Mouse (Mus musculus) layer of hippocampus, postnatal 36 days (tissue): ENCODE measurements at regions not wholly inside any gene's neighbourhood (a gene's known extent, or its start where the extent isn't known, plus 50 kb on each side); places are given as distances from the start of the nearest gene placed in this dataset.
"Not testable (repeated sequence)": the region's sequence is repeated elsewhere in the genome, so short reads cannot be mapped to it uniquely, and the experiment has no call there.

Experiments
- DNase-seq, 2 experiments: peaks; one replicate each; pipeline ENCODE4 v3.0.0; 2022

DNA sequence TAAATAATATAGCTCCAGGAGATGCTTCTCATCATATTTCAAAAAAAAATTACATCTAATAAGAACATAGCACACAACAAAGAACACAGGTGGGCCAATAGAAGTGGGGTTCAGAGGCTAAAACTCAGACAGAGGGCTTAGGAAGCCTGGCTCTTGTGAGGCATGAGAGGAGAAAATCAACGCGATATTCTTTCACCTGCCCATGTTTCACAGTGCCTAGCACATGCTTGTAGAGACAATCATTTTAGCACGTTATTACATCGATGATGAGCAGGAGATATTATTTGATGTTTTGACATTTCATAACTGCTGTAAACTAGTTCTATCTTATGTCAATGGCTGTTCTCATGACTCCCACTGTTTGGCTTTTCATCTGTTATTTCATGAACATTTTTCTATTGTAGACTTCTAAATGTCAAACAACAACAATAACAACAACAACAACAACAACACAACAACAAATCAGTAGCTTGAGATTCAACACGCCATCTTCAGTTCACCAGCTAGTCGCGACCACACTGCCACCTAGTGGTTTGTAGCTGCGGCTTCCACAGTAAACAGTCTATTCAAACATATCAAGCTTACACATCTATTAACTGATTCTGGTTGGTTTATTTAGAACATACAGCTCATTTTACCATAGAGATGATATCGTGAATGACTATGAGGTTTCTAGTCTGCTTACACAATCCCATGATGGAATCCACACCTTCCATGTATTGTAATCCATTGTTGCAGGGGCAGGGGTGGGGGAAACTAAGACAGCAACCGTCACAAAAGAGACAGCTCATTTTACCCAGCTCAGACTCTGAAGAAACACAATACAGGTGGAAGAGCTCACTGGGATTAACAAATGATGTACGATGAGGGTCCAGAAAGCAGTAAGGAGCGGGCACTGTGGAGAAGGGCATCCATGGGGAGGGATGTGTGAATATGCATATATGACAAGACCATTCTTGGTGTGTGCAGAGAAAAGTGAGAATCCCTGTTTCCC lies 60.5 kb upstream of the Tmem200a start:
- DNase-seq, result peak; percentile 44 to 45

DNA sequence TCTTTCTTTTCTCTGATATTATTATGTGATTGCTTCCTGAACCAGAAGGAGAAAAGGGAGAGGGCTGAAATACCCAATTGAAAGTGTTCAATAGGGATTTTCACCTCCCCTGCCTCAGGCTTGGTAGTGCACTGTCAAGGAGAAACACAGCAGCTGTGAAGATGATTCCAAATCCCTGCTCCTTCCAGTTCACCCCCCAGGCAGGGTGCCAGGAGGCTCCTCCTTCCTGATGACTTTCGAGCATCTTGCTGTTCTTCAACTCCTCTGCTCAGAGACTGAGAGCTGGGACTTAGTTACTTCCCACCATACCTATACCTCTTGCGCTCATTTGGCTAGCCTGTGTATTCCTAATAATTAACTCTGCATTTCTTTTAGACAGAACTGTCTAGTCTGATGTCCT lies 73.7 kb upstream of the Tmem200a start:
- DNase-seq, result no peak

DNA sequence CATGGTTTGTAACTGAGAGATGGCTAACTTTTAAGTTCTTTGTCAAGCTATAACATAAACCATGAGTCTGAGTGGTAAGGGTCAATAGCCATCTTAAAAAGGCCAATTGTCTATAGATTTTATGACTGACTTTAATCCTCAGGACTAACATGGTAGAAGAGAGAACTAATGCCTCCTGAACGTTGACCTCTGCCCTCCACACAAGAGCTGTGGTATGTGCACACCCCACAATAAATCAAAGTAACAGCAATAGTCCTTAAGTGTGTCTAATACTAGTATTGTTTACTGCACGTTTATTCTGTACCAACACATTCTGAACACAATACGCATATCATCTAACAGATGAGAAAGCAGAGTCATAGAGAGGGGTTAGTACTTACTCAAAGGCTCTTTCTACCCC lies 70.7 kb upstream of the Samd3 start:
- no peak for DNase-seq

DNA sequence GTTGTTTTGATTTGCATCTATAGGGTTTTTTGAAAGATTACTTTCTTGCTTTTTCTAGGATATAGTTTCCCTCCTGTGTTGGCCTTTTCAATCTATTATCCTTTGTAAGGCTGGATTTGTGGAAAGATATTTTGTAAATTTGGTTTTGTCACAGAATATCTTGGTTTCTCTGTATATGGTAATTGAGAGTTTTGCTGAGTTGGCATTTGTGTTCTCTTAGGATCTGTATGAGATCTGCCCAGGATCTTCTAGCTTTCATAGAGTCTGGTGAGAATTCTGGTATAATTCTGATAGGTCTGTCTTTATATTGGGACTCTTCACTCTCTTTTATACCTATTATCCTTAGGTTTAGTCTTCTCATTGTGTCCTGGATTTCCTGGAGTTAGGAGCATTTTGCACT lies 68.4 kb upstream of the Samd3 start:
- not testable (repeated sequence) for DNase-seq

DNA sequence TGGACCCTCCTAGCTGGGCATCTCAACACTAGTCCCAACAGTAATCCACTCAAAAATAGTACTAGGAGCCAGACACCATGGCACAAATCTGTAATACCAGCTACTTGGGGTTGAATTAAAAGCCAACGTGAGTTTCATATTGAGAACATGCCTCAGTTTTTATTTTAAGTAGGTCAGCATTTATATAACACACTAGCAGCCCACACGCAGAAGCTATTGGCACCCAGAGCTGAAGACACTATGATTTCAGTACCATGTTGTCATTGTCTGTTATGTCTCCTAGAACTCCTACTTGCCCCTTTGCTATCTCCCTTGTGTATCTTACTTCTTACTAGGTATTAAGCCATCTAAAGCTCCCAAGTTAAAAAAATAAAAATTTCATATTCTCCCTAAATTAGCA lies 65.0 kb upstream of the Samd3 start:
- DNase-seq, result no peak

DNA sequence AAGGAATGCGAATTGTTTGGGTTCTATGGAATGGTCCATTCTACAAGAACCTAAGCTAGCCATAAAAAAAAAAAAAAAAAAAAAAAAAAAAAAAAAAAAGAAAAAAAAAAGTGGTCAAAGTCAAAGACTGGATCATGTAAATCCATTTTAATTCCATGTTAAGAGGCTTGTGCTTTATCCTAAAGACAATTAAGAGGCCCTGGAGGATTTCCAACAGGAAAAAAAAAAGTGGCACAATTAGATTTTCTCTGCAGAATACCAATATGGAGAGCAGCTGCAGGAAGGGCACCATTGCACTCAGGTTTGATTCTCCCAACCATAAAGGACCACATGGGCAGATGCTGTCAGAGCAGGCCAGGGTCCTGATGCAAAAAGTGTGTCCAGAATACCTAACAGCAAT lies 51.9 kb upstream of the Samd3 start:
- no peak for DNase-seq

DNA sequence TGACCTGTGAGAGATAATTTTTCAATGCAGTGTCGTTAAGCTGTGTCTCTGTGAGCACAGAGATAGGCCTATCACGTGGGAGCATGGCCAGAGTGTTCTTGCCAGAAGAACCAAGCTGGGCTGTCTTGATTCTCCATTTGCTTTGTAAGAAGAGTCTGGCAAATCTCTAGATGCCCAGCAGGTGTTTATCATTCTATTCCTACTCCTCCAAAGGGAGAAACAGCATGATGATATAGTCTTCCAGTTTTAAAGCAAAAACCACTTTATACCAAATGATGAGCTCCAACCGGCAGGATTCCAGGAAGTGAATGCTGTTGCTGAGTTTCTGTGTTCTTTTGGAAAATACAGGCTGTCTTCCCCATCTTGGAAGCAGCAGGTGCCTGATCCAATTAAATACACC lies 51.2 kb upstream of the Samd3 start:
- no peak for DNase-seq
